Mouse (Mus musculus) gastrocnemius, adult 2 months (tissue): ENCODE data around the gene Oasl1. TPM values are rescaled to one million over a fixed set of nuclear protein-coding genes. Genes with fewer than 3 reads are reported as not detected.
A peak's percentile ranks its signal among the peaks of the same experiment; 100 is the strongest.
"Not testable (repeated sequence)": the region's sequence is repeated elsewhere in the genome, so short reads cannot be mapped to it uniquely, and the experiment has no call there.

ENCODE experiments used
- DNase-seq: peaks from one replicate; pipeline ENCODE4 v3.0.0; 2022
- H3K27ac ChIP-seq: fragments of 200-600 bp; 2 replicates; pipeline ENCODE4 v1.8.1; 2022; ENCODE audit warnings: mild to moderate bottlenecking
- H3K4me3 ChIP-seq: fragments of 200-600 bp; 2 replicates; pipeline ENCODE4 v1.8.1; 2022; ENCODE audit warnings: mild to moderate bottlenecking, moderate library complexity
- CTCF ChIP-seq: fragments of 200-600 bp; IDR thresholded peaks from 2 replicates; pipeline ENCODE4 v1.8.1; 2022; ENCODE audit warnings: antibody characterized with exemption, mild to moderate bottlenecking, moderate library complexity
- intact Hi-C: fragments of 180-260 bp; cut with DNase I; formaldehyde crosslinking; loops from one replicate; pipeline ENCODE4 v1.15.1; 2025
- total RNA-seq, 2 experiments: library from RNA; stranded (reverse); gene quantifications; 2 replicates each; pipeline ENCODE4 v1.2.3; 2021

Gene Oasl1
- total RNA-seq, 2 experiments from 2014 or later: 0.64 TPM; not detected in 1

GRCm38 (mm10) chr5:114941138-114941537 is 18.1 kb downstream of the Oasl1 start:
- H3K27ac ChIP-seq, H3K4me3 ChIP-seq, DNase-seq, intact Hi-C loops: not testable (repeated sequence)
- TF ChIP-seq CTCF: peak; percentile 24; the same call in 1 of the 2 replicates

GRCm38 (mm10) chr5:114942074-114942765 is 19.2 kb downstream of the Oasl1 start, which contains the start of gene 2210016L21Rik:
TSS of gene 2210016L21Rik (plus strand) at chr5:114942158.
- Histone ChIP-seq H3K4me3 (peak within 1 kb of the TSS; percentile 80), H3K27ac (peak within 1 kb of the TSS; percentile 91)
- intact Hi-C loops: no loop called here
- TF ChIP-seq CTCF: peak; percentile 12; the same call in 1 of the 2 replicates
- DNase-seq: peak; percentile 87

GRCm38 (mm10) chr5:114942766-114943130 is 19.7 kb downstream of the Oasl1 start:
- intact Hi-C loops: no loop called here
- no peak for TF ChIP-seq CTCF
- Histone ChIP-seq H3K27ac (peak overlapping the region; percentile 91; the same call in 1 of the 2 replicates), H3K4me3 (peak overlapping the region; percentile 80)
- no peak for DNase-seq

- TF ChIP-seq CTCF: no peak
- intact Hi-C loops: no loop called here
- Histone ChIP-seq H3K4me3 (no peak overlapping the region), H3K27ac (no peak overlapping the region)
- no peak for DNase-seq
Measured at GRCm38 (mm10) chr5:114945072-114945471, 22.0 kb downstream of the Oasl1 start.

GRCm38 (mm10) chr5:114948891-114949290 is 25.9 kb downstream of the Oasl1 start:
- no peak for DNase-seq
- Histone ChIP-seq H3K4me3 (no peak overlapping the region), H3K27ac (no peak overlapping the region)
- no peak for TF ChIP-seq CTCF
- intact Hi-C loops: no loop called here

GRCm38 (mm10) chr5:114949316-114949715 is 26.3 kb downstream of the Oasl1 start:
- intact Hi-C loops: no loop called here
- DNase-seq: no peak
- Histone ChIP-seq H3K27ac (no peak overlapping the region), H3K4me3 (no peak overlapping the region)
- TF ChIP-seq CTCF: no peak

- intact Hi-C loops: no loop called here
- no peak for DNase-seq
- no peak overlapping the region for H3K27ac ChIP-seq
- TF ChIP-seq CTCF: no peak
- H3K4me3 ChIP-seq: no peak overlapping the region
Measured at GRCm38 (mm10) chr5:114949812-114950211, 26.8 kb downstream of the Oasl1 start.

GRCm38 (mm10) chr5:114950669-114951068 is 27.6 kb downstream of the Oasl1 start:
- intact Hi-C loops: no loop called here
- Histone ChIP-seq H3K27ac (no peak overlapping the region), H3K4me3 (no peak overlapping the region)
- TF ChIP-seq CTCF: no peak
- DNase-seq: no peak

GRCm38 (mm10) chr5:114951279-114951880 is 28.3 kb downstream of the Oasl1 start:
- H3K4me3 ChIP-seq: no peak overlapping the region
- no peak for DNase-seq
- intact Hi-C loops: no loop called here
- no peak overlapping the region for H3K27ac ChIP-seq
- TF ChIP-seq CTCF: no peak

GRCm38 (mm10) chr5:114953326-114953725 is 30.3 kb downstream of the Oasl1 start:
- no peak for DNase-seq

GRCm38 (mm10) chr5:114958069-114958468 is 35.0 kb downstream of the Oasl1 start:
- DNase-seq: no peak
- Histone ChIP-seq H3K27ac (no peak overlapping the region), H3K4me3 (no peak overlapping the region)
- intact Hi-C loops: no loop called here
- no peak for TF ChIP-seq CTCF

More at GRCm38 (mm10) chr5:114953326-114953725, 30.3 kb downstream of the Oasl1 start:
- intact Hi-C loops: no loop called here
- no peak for TF ChIP-seq CTCF
- no peak overlapping the region for H3K4me3 ChIP-seq
- H3K27ac ChIP-seq: no peak overlapping the region

GRCm38 (mm10) chr5:114961590-114962360 is 38.7 kb downstream of the Oasl1 start:
- no peak for DNase-seq
- Histone ChIP-seq H3K4me3 (no peak overlapping the region), H3K27ac (no peak overlapping the region)
- intact Hi-C loops: no loop called here
- no peak for TF ChIP-seq CTCF
